Mouse (Mus musculus): ENCODE data around the gene Man1c1. TPM values are rescaled to one million over a fixed set of nuclear protein-coding genes. Genes with fewer than 3 reads are reported as not detected.

Gene Man1c1
- polyA plus RNA-seq, 1 experiment: 2.5 TPM

DNA sequence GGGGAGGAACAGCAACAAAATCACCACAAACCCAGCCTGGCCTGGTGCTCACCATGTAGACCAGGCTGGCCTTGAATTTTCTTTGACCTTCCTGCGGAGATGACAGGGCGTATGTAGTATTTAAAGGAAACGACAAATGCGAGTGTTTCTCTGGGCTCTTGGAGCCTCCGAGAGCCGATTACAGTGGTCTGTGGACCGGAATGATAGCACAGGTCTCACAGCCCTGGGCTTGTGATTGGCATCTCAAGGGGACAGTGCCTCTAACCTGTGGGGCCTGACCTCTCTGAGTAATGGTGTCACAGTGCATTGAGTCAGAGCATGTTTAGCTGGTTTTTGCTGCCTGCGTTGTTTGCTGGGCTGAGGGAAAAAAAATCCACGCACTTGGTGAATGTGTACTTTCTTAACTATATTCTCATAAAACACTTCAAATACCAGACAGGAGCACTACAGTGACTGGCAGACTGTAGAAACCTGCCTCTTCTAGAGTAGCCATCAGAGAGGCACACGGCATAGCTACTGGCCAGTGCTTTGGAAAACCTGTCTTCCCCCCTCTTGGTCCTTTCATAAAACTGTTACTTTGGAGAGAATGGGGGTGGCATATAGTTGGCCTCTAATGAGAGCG is 189.7 kb downstream of the Man1c1 start:
- no peak overlapping the region for H3K27ac ChIP-seq (replicated peaks; ENCODE audit: low read depth, low read length)
- H3K4me3 ChIP-seq (ENCODE audit: insufficient read depth, low read depth, low read length): no peak overlapping the region
- H3K4me1 ChIP-seq (ENCODE audit: control insufficient read depth, insufficient read depth, insufficient read length, low read length): peaks cover 6% of the 10 kb centered on the region

DNA sequence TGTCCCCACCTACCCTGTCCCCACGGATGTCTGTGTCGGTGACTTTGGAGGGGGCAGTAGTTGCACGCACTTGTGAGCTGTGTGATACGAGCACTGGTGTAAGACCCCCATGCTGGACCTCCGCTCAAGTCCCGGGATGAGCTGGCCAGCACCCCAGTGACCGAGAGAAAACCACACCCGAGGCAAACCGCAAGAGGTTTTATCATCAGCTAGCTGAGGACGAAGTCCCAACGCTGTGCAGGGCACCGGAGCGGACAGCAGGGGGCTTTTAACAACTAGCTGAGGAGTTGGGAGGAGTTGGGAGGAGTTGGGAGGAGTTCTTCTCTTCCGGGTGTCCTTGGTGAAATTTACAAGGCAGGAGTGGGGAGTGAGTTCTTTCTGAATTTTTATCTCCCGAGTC is 191.3 kb downstream of the Man1c1 start:
- Histone ChIP-seq H3K27ac (replicated peaks; ENCODE audit: low read depth, low read length) (no peak overlapping the region), H3K4me1 (ENCODE audit: control insufficient read depth, insufficient read depth, insufficient read length, low read length) (peaks cover 6% of the 10 kb centered on the region), H3K4me3 (ENCODE audit: insufficient read depth, low read depth, low read length) (no peak overlapping the region)

DNA sequence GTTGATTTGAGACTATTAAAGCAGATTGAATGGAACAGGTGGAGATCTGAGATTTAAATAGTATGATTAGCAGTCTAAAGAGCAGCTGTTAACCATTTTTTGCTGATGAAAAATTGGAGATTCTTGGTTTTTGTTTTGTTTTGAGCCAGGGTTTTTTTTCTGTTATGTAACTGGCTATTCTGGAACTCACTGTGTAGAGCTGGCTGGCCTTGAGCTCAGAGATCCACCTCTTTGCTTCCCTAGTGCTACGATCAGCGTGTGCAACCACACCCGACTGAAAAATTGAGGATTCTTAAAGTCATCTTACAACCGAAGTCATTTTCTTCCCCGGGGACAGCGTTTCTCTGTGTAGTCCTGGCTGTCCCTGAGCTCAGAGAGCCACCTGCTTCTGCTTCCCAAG is 192.4 kb downstream of the Man1c1 start:
- Histone ChIP-seq H3K4me1 (ENCODE audit: control insufficient read depth, insufficient read depth, insufficient read length, low read length) (peaks cover 2% of the 10 kb centered on the region; the same call in 1 of the 2 replicates), H3K27ac (replicated peaks; ENCODE audit: low read depth, low read length) (no peak overlapping the region), H3K4me3 (ENCODE audit: insufficient read depth, low read depth, low read length) (no peak overlapping the region)

Other genes with a start within 250 kb of the Man1c1 start
- gene Stmn1, start 236.0 kb downstream of the Man1c1 start, polyA plus RNA-seq (2012; ENCODE audit: insufficient read depth, insufficient read length, missing spikeins): 3.3 and 8.3 TPM in 2 replicates
- gene Paqr7, start 207.6 kb downstream of the Man1c1 start, polyA plus RNA-seq (2012; ENCODE audit: insufficient read depth, insufficient read length, missing spikeins): 5.9 and 7.6 TPM in 2 replicates
- gene Aunip, start 193.3 kb downstream of the Man1c1 start, polyA plus RNA-seq (2012; ENCODE audit: insufficient read depth, insufficient read length, missing spikeins): not detected in 2 replicates
- 89.6 and 106 TPM in 2 replicates for gene Mtfr1l, start 168.9 kb downstream of the Man1c1 start, polyA plus RNA-seq (2012; ENCODE audit: insufficient read depth, insufficient read length, missing spikeins)
- gene Selenon, start 152.1 kb downstream of the Man1c1 start, polyA plus RNA-seq (2012; ENCODE audit: insufficient read depth, insufficient read length, missing spikeins): 3.6 and 4.5 TPM in 2 replicates
- 6.8 and 11.8 TPM in 2 replicates for gene Ldlrap1, start 63.7 kb upstream of the Man1c1 start, polyA plus RNA-seq (2012; ENCODE audit: insufficient read depth, insufficient read length, missing spikeins)
- gene Maco1, start 149.1 kb upstream of the Man1c1 start, polyA plus RNA-seq (2012; ENCODE audit: insufficient read depth, insufficient read length, missing spikeins): 22.4 and 26.2 TPM in 2 replicates
- not detected in 2 replicates for gene Rhd, start 160.2 kb upstream of the Man1c1 start, polyA plus RNA-seq (2012; ENCODE audit: insufficient read depth, insufficient read length, missing spikeins)
- 110 and 115 TPM in 2 replicates for gene Tmem50a, start 210.7 kb upstream of the Man1c1 start, polyA plus RNA-seq (2012; ENCODE audit: insufficient read depth, insufficient read length, missing spikeins)
- 185 and 418 TPM in 2 replicates for gene Rsrp1, start 219.3 kb upstream of the Man1c1 start, polyA plus RNA-seq (2012; ENCODE audit: insufficient read depth, insufficient read length, missing spikeins)
- 71.8 and 75.9 TPM in 2 replicates for gene Syf2, start 226.6 kb upstream of the Man1c1 start, polyA plus RNA-seq (2012; ENCODE audit: insufficient read depth, insufficient read length, missing spikeins)